Mouse (Mus musculus) liver, adult 2 months (tissue): Measurements from ENCODE around the gene Ltbp3.

ENCODE experiments used
- CTCF ChIP-seq: fragments of 200-500 bp; IDR thresholded peaks from 2 replicates; pipeline ENCODE4 v1.5.1; 2011; ENCODE audit warnings: low read depth, low read length, control low read depth
- POLR2A ChIP-seq: fragments of 200-500 bp; IDR thresholded peaks from 2 replicates; pipeline ENCODE4 v1.6.1; 2011; ENCODE audit warnings: low read length, control low read depth; ENCODE audit not compliant: insufficient read depth; ENCODE audit errors: extremely low read depth

- TF ChIP-seq CTCF (no peak), POLR2A (no peak)
Measured at GRCm38 (mm10) chr19:5704163-5704800, 36.4 kb upstream of the Ltbp3 start, which contains the start of gene Kcnk7.
